Mouse (Mus musculus) embryonic facial prominence, embryonic 14.5 days (tissue): ENCODE data around the gene Ring1. TPM values are rescaled to one million over a fixed set of nuclear protein-coding genes. Genes with fewer than 3 reads are reported as not detected.
A peak's percentile ranks its signal among the peaks of the same experiment; 100 is the strongest.

Source experiments
- ATAC-seq: fragments of 200-750 bp; cut with Nextera tagmentation; 2 replicates; pipeline ENCODE4 v1.8.0; 2017; ENCODE audit warnings: low read depth, moderate number of reproducible peaks, moderate TSS enrichment
- DNase-seq: peaks from one replicate; pipeline ENCODE4 v3.0.0-alpha.2; 2015; ENCODE audit warnings: low spot score
- H3K27ac ChIP-seq: fragments of 300-500 bp; sonication (generic); replicated peaks from 2 replicates; pipeline ENCODE4 v1.5.1; 2014; ENCODE audit warnings: low read depth, mild to moderate bottlenecking, low read length, moderate library complexity
- H3K27me3 ChIP-seq: fragments of 300-500 bp; sonication (generic); replicated peaks from 2 replicates; pipeline ENCODE4 v1.6.1; 2014; ENCODE audit warnings: low read length; ENCODE audit not compliant: control insufficient read depth, insufficient read depth
- H3K36me3 ChIP-seq: fragments of 300-500 bp; sonication (generic); 2 replicates; pipeline ENCODE4 v1.6.1; 2014; ENCODE audit warnings: low read length, mixed read lengths; ENCODE audit not compliant: control insufficient read depth, insufficient read depth
- H3K4me1 ChIP-seq: fragments of 300-500 bp; sonication (generic); 2 replicates; pipeline ENCODE4 v1.6.1; 2014; ENCODE audit warnings: antibody characterized with exemption, low read length; ENCODE audit not compliant: control insufficient read depth, insufficient read depth
- H3K4me2 ChIP-seq: fragments of 300-500 bp; sonication (generic); 2 replicates; pipeline ENCODE4 v1.6.1; 2014; ENCODE audit warnings: low read depth, mild to moderate bottlenecking, low read length, moderate library complexity, mixed read lengths
- H3K4me3 ChIP-seq: fragments of 300-500 bp; sonication (generic); 2 replicates; pipeline ENCODE4 v1.5.1; 2014; ENCODE audit warnings: low read depth, mild to moderate bottlenecking, low read length
- H3K9ac ChIP-seq: fragments of 300-500 bp; sonication (generic); 2 replicates; pipeline ENCODE4 v1.6.1; 2014; ENCODE audit warnings: low read depth, mild to moderate bottlenecking, low read length, moderate library complexity, mixed read lengths
- H3K9me3 ChIP-seq: fragments of 300-500 bp; sonication (generic); 2 replicates; pipeline ENCODE4 v1.6.1; 2016; ENCODE audit warnings: low read length; ENCODE audit not compliant: control insufficient read depth
- WGBS: fragments of 180-500 bp; shearing (Covaris S2); extraction: QIAGEN DNeasy Blood & Tissue Kit; methylation state at CpG from one replicate; pipeline ENCODE4 v1.1.7; 2014; 5-methylcytosine and 5-hydroxymethylcytosine counted together
- polyA plus RNA-seq: library from polyadenylated mRNA; unstranded; fragments of >200 nt; fragmentation: Nextera tagmentation; extraction: Ambion mirVana; gene quantifications from 2 replicates; pipeline ENCODE4 v1.2.1, GENCODE M21; 2014

The Ring1 gene
- polyA plus RNA-seq = 6.0 and 7.2 TPM in 2 replicates

- ATAC-seq (peak; percentile 73), DNase-seq (peak; percentile 92)
- H3K4me1 ChIP-seq = peaks cover 32% of the 10 kb centered on the region
- H3K27me3 ChIP-seq = no peaks in the 10 kb centered on the region
- H3K27ac ChIP-seq = peak within 1 kb of the TSS; percentile 91
- H3K4me3 ChIP-seq = peak within 1 kb of the TSS; percentile 91
- H3K36me3 ChIP-seq = peaks cover 43% of the 10 kb centered on the region
- 0 out of 2 replicates have a peak, but pooled peaks cover 5% of the 10 kb centered on the region for H3K9me3 ChIP-seq
- 0% methylated on average over 10 of the region's 58 CpGs for WGBS
- H3K9ac ChIP-seq = peak within 1 kb of the TSS; percentile 92
- peak within 1 kb of the TSS; percentile 97 for H3K4me2 ChIP-seq
Observed at GRCm38 (mm10) chr17:34024317-34024821, at the start of gene Ring1. Gene Ring1, minus strand, starts transcription at chr17:34024680.

- H3K4me2 ChIP-seq = no peak overlapping the region
- ATAC-seq (no peak), DNase-seq (no peak)
- H3K4me1 ChIP-seq = no peaks in the 10 kb centered on the region
- peaks cover 9% of the 10 kb centered on the region for H3K27me3 ChIP-seq
- H3K27ac ChIP-seq = no peak overlapping the region
- H3K9ac ChIP-seq = no peak overlapping the region
- no peaks in the 10 kb centered on the region for H3K36me3 ChIP-seq
- 74% methylated on average over 5 of the region's 5 CpGs for WGBS
- H3K4me3 ChIP-seq = no peak overlapping the region
- no peaks in the 10 kb centered on the region for H3K9me3 ChIP-seq
Observed at GRCm38 (mm10) chr17:34072091-34072490, 47.6 kb upstream of the Ring1 start.

- Histone ChIP-seq H3K36me3 (0 out of 2 replicates have a peak, but pooled peaks cover 3% of the 10 kb centered on the region), H3K9me3 (no peaks in the 10 kb centered on the region), H3K4me3 (no peak overlapping the region), H3K4me1 (no peaks in the 10 kb centered on the region), H3K4me2 (no peak overlapping the region), H3K9ac (no peak overlapping the region), H3K27ac (no peak overlapping the region), H3K27me3 (no peaks in the 10 kb centered on the region)
- ATAC-seq (0 out of 2 replicates have a peak, but pooled peaks have one; percentile 39), DNase-seq (peak; percentile 19)
- 51% methylated on average over 3 of the region's 3 CpGs for WGBS
Observed at GRCm38 (mm10) chr17:34068864-34069263, 44.4 kb upstream of the Ring1 start.

GRCm38 (mm10) chr17:34057224-34057623 is 32.7 kb upstream of the Ring1 start:
- Histone ChIP-seq H3K4me3 (no peak overlapping the region), H3K36me3 (no peaks in the 10 kb centered on the region; the same call in 1 of the 2 replicates), H3K27me3 (no peaks in the 10 kb centered on the region), H3K9me3 (no peaks in the 10 kb centered on the region), H3K27ac (no peak overlapping the region), H3K4me2 (no peak overlapping the region), H3K9ac (no peak overlapping the region), H3K4me1 (no peaks in the 10 kb centered on the region)
- WGBS = 72% methylated on average over 7 of the region's 7 CpGs
- DNase-seq (no peak), ATAC-seq (no peak)

GRCm38 (mm10) chr17:34047404-34048050 is 23.0 kb upstream of the Ring1 start:
- no peak overlapping the region for H3K4me2 ChIP-seq
- WGBS = 91% methylated on average over 5 of the region's 5 CpGs
- ATAC-seq (no peak), DNase-seq (no peak)
- no peak overlapping the region for H3K4me3 ChIP-seq
- peaks cover 12% of the 10 kb centered on the region; the same call in 1 of the 2 replicates for H3K9me3 ChIP-seq
- no peaks in the 10 kb centered on the region for H3K36me3 ChIP-seq
- H3K9ac ChIP-seq = no peak overlapping the region
- H3K4me1 ChIP-seq = no peaks in the 10 kb centered on the region
- H3K27me3 ChIP-seq = no peaks in the 10 kb centered on the region
- H3K27ac ChIP-seq = no peak overlapping the region

- Histone ChIP-seq H3K9me3 (peaks cover 12% of the 10 kb centered on the region; the same call in 1 of the 2 replicates), H3K9ac (no peak overlapping the region), H3K4me2 (no peak overlapping the region), H3K27me3 (no peaks in the 10 kb centered on the region), H3K4me3 (no peak overlapping the region), H3K4me1 (no peaks in the 10 kb centered on the region; the same call in 1 of the 2 replicates), H3K36me3 (no peaks in the 10 kb centered on the region), H3K27ac (no peak overlapping the region)
- DNase-seq = no peak
- 76% methylated on average over 14 of the region's 14 CpGs for WGBS
- no peak for ATAC-seq
Observed at GRCm38 (mm10) chr17:34045941-34046340, 21.5 kb upstream of the Ring1 start.

- H3K27ac ChIP-seq = peak overlapping the region; percentile 39
- H3K4me3 ChIP-seq = peak overlapping the region; percentile 32
- no peak for DNase-seq
- H3K4me1 ChIP-seq = peaks cover 10% of the 10 kb centered on the region; the same call in 1 of the 2 replicates
- no peaks in the 10 kb centered on the region for H3K9me3 ChIP-seq
- ATAC-seq = no peak
- 20% methylated on average over 17 of the region's 17 CpGs for WGBS
- peak overlapping the region; percentile 58 for H3K9ac ChIP-seq
- peaks cover 4% of the 10 kb centered on the region; the same call in 1 of the 2 replicates for H3K27me3 ChIP-seq
- peaks cover 33% of the 10 kb centered on the region for H3K36me3 ChIP-seq
- H3K4me2 ChIP-seq = peak overlapping the region; percentile 44
Observed at GRCm38 (mm10) chr17:34039562-34040450, 15.3 kb upstream of the Ring1 start.

GRCm38 (mm10) chr17:34038878-34039561 is 14.5 kb upstream of the Ring1 start, which contains the start of gene Col11a2:
Gene Col11a2, plus strand, starts transcription at chr17:34039437.
- peak within 1 kb of the TSS; percentile 44 for H3K4me2 ChIP-seq
- peak within 1 kb of the TSS; percentile 58 for H3K9ac ChIP-seq
- H3K36me3 ChIP-seq = peaks cover 41% of the 10 kb centered on the region
- H3K4me3 ChIP-seq = peak within 1 kb of the TSS; percentile 32
- peak within 1 kb of the TSS; percentile 44 for H3K27ac ChIP-seq
- no peaks in the 10 kb centered on the region for H3K9me3 ChIP-seq
- ATAC-seq = peak; percentile 60
- H3K4me1 ChIP-seq = peaks cover 10% of the 10 kb centered on the region; the same call in 1 of the 2 replicates
- peaks cover 4% of the 10 kb centered on the region; the same call in 1 of the 2 replicates for H3K27me3 ChIP-seq
- WGBS = 13% methylated on average over 23 of the region's 28 CpGs
- DNase-seq = peak; percentile 68
